Mouse (Mus musculus) forebrain, postnatal 0 days (tissue): ENCODE data around the gene Gins1. TPM values are rescaled to one million over a fixed set of nuclear protein-coding genes. Genes with fewer than 3 reads are reported as not detected.

Experiments used
- ATAC-seq: fragments of 200-750 bp; cut with Nextera tagmentation; 2 replicates; pipeline ENCODE4 v1.8.0; 2017; ENCODE audit warnings: mild to moderate bottlenecking, moderate library complexity
- DNase-seq: peaks from one replicate; pipeline ENCODE4 v3.0.0-alpha.2; 2015
- H3K27ac ChIP-seq: fragments of 300-500 bp; sonication (generic); 2 replicates; pipeline ENCODE4 v1.5.1; 2014; ENCODE audit warnings: low read depth, mild to moderate bottlenecking, antibody characterized with exemption, low read length, moderate library complexity, mixed read lengths
- H3K27me3 ChIP-seq: fragments of 300-500 bp; sonication (generic); 2 replicates; pipeline ENCODE4 v1.6.1; 2014; ENCODE audit warnings: mild to moderate bottlenecking, low read length, mixed read lengths; ENCODE audit not compliant: insufficient read depth
- H3K36me3 ChIP-seq: fragments of 300-500 bp; sonication (generic); 2 replicates; pipeline ENCODE4 v1.6.1; 2014; ENCODE audit warnings: mild to moderate bottlenecking, moderate library complexity; ENCODE audit not compliant: insufficient read depth
- H3K4me1 ChIP-seq: fragments of 300-500 bp; sonication (generic); 2 replicates; pipeline ENCODE4 v1.6.1; 2014; ENCODE audit warnings: antibody characterized with exemption; ENCODE audit not compliant: insufficient read depth
- H3K4me2 ChIP-seq: fragments of 300-500 bp; sonication (generic); 2 replicates; pipeline ENCODE4 v1.6.1; 2014; ENCODE audit warnings: low read depth, mild to moderate bottlenecking, moderate library complexity
- H3K4me3 ChIP-seq: fragments of 300-500 bp; sonication (generic); 2 replicates; pipeline ENCODE4 v1.5.1; 2014; ENCODE audit warnings: low read depth, low read length, mixed read lengths
- H3K9ac ChIP-seq: fragments of 300-500 bp; sonication (generic); 2 replicates; pipeline ENCODE4 v1.6.1; 2014; ENCODE audit warnings: mild to moderate bottlenecking
- H3K9me3 ChIP-seq: fragments of 300-500 bp; sonication (generic); 2 replicates; pipeline ENCODE4 v1.6.1; 2016; ENCODE audit warnings: low read length
- CTCF ChIP-seq: sonication (generic); IDR thresholded peaks from 2 replicates; pipeline ENCODE4 v1.5.1; 2016; ENCODE audit warnings: antibody characterized with exemption, control low read depth, low read depth
- WGBS: fragments of 180-500 bp; shearing (Covaris S2); extraction: QIAGEN DNeasy Blood & Tissue Kit; methylation state at CpG from one replicate; pipeline ENCODE4 v1.1.7; 2014; 5-methylcytosine and 5-hydroxymethylcytosine counted together
- polyA plus RNA-seq: library from polyadenylated mRNA; unstranded; fragments of >200 nt; fragmentation: Nextera tagmentation; extraction: Ambion mirVana; gene quantifications from 2 replicates; pipeline ENCODE4 v1.2.1, GENCODE M21; 2015
- total RNA-seq: library from RNA; depleted of rRNA; stranded (reverse); fragments of >200 nt; gene quantifications from 2 replicates; pipeline ENCODE4 v1.2.3, GENCODE M21; 2014; rRNA removed

The Gins1 gene
- total and polyA plus RNA-seq, 2 experiments from 2014 or later = 12.8 to 15.5 TPM

- TF ChIP-seq CTCF = no peak
- ATAC-seq (no peak), DNase-seq (no peak)
- Histone ChIP-seq H3K36me3 (peaks cover 36% of the 10 kb centered on the region), H3K9me3 (no peaks in the 10 kb centered on the region), H3K4me3 (no peak overlapping the region), H3K4me1 (no peaks in the 10 kb centered on the region), H3K27me3 (no peaks in the 10 kb centered on the region), H3K9ac (no peak overlapping the region), H3K4me2 (no peak overlapping the region), H3K27ac (no peak overlapping the region)
- 56% methylated on average over 7 of the region's 7 CpGs for WGBS
Measured at GRCm38 (mm10) chr2:150971856-150972255, 66.7 kb downstream of the Gins1 start.

GRCm38 (mm10) chr2:150972681-150973080 lies 67.5 kb downstream of the Gins1 start:
- DNase-seq = no peak
- no peak overlapping the region for H3K4me2 ChIP-seq
- ATAC-seq = no peak
- H3K27ac ChIP-seq = no peak overlapping the region
- H3K4me1 ChIP-seq = no peaks in the 10 kb centered on the region
- H3K9ac ChIP-seq = no peak overlapping the region
- no peaks in the 10 kb centered on the region for H3K27me3 ChIP-seq
- WGBS = 88% methylated on average over 3 of the region's 3 CpGs
- H3K9me3 ChIP-seq = no peaks in the 10 kb centered on the region
- peaks cover 33% of the 10 kb centered on the region for H3K36me3 ChIP-seq
- H3K4me3 ChIP-seq = no peak overlapping the region
- no peak for TF ChIP-seq CTCF

DNA sequence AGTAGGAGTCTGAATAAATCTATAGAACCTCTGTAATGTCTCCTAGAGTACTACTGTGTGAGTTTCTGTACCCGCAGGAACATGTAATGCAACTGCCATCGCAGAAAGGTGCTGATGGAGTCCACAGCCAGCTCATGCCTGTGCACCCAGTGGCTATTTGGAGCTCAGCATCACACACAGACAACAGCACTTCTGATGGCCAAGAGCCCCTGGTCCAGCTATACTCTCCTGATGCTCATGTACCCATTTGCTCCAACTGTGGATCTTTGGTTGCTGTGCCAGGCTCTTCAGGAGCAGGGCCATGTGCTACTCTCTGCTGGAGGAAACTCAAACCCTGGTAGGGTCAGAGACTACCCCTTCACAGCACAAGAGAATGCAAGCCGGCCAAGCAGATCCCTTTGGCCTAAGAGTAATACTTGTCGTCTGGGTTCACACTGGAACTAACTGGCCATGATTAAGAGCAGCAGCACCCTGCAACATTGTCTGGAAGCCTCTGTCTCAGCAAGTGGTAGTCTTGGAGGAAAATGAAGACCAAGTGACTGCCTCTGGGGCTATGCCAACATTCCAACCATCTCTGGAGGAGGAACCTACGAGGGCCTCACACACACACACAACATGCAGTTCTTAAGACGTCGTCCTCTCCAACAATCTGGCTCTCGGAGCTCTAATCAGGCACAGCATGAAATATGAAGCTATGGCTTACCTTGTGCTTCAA lies 68.4 kb downstream of the Gins1 start:
- Histone ChIP-seq H3K4me3 (no peak overlapping the region), H3K36me3 (peaks cover 33% of the 10 kb centered on the region; the same call in 1 of the 2 replicates), H3K9ac (no peak overlapping the region), H3K27me3 (no peaks in the 10 kb centered on the region), H3K9me3 (no peaks in the 10 kb centered on the region), H3K27ac (no peak overlapping the region), H3K4me2 (no peak overlapping the region), H3K4me1 (no peaks in the 10 kb centered on the region)
- WGBS = 94% methylated on average over 8 of the region's 8 CpGs
- DNase-seq (no peak), ATAC-seq (no peak)
- no peak for TF ChIP-seq CTCF

- Histone ChIP-seq H3K27ac (no peak overlapping the region), H3K27me3 (no peaks in the 10 kb centered on the region), H3K9me3 (no peaks in the 10 kb centered on the region), H3K4me1 (no peaks in the 10 kb centered on the region), H3K9ac (no peak overlapping the region), H3K4me2 (no peak overlapping the region), H3K4me3 (no peak overlapping the region), H3K36me3 (peaks cover 31% of the 10 kb centered on the region; the same call in 1 of the 2 replicates)
- WGBS = 95% methylated on average over 5 of the region's 5 CpGs
- TF ChIP-seq CTCF = no peak
- DNase-seq (no peak), ATAC-seq (no peak)
Measured at GRCm38 (mm10) chr2:150976871-150977270, 71.7 kb downstream of the Gins1 start.

DNA sequence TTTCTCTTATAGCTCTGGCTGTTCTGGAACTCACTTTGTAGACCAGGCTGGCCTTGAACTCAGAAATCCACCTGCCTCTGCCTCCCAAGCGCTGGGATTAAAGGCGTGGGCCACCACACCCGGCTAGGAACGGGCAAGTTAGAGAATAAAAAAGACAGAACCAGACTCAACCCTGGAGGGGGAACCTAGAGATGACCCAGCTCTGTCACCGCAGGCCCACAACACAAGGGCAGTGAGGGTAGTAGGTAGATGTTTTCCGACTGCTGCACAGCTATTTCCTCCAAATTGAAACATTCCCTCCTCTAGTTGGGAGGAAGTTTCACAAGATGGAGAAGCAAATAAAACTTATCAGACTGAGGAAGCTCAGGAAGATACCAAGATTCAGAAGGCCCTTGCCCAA lies 72.5 kb downstream of the Gins1 start:
- WGBS = 97% methylated on average over 6 of the region's 6 CpGs
- Histone ChIP-seq H3K9ac (no peak overlapping the region), H3K27me3 (no peaks in the 10 kb centered on the region), H3K9me3 (no peaks in the 10 kb centered on the region), H3K36me3 (peaks cover 29% of the 10 kb centered on the region; the same call in 1 of the 2 replicates), H3K4me2 (no peak overlapping the region), H3K27ac (no peak overlapping the region), H3K4me3 (no peak overlapping the region), H3K4me1 (no peaks in the 10 kb centered on the region)
- TF ChIP-seq CTCF = no peak
- DNase-seq (no peak), ATAC-seq (no peak)

DNA sequence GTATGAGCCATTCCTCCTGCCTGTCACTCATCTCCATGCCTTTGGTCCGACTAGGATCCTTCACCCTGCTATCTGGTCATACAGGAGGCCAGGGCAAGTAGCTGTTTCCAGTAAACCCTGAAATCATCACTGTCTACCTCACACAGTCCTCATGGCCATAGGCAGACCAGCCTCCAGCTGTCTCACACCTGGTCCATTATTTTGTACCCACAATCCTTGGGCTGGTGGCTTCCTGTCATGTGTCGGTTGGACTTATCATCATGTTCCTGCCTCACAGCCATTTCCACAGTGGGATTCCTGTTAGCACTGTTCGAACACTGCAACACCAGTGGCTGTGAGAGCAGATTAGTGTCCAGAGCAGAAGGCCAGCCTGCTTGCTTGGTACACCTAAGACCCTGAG lies 73.6 kb downstream of the Gins1 start:
- TF ChIP-seq CTCF = no peak
- DNase-seq (no peak), ATAC-seq (no peak)
- WGBS = 87% methylated on average over 3 of the region's 3 CpGs
- Histone ChIP-seq H3K27me3 (no peaks in the 10 kb centered on the region), H3K9me3 (no peaks in the 10 kb centered on the region), H3K4me1 (no peaks in the 10 kb centered on the region), H3K4me3 (no peak overlapping the region), H3K9ac (no peak overlapping the region), H3K4me2 (no peak overlapping the region), H3K36me3 (peaks cover 19% of the 10 kb centered on the region; the same call in 1 of the 2 replicates), H3K27ac (no peak overlapping the region)

GRCm38 (mm10) chr2:150979861-150980620 lies 74.8 kb downstream of the Gins1 start:
- no peak for TF ChIP-seq CTCF
- Histone ChIP-seq H3K27ac (no peak overlapping the region), H3K9ac (no peak overlapping the region), H3K4me3 (no peak overlapping the region), H3K4me1 (no peaks in the 10 kb centered on the region), H3K27me3 (no peaks in the 10 kb centered on the region), H3K9me3 (no peaks in the 10 kb centered on the region), H3K36me3 (peaks cover 13% of the 10 kb centered on the region; the same call in 1 of the 2 replicates), H3K4me2 (no peak overlapping the region)
- DNase-seq = no peak
- 88% methylated on average over 14 of the region's 14 CpGs for WGBS
- no peak for ATAC-seq

Other genes starting within 250 kb of the Gins1 start
- 16.9 and 17.8 TPM in 2 replicates for gene Acss1, start 236.9 kb upstream of the Gins1 start, total RNA-seq
- 8.2 and 14.1 TPM in 2 replicates for gene Acss1, start 236.9 kb upstream of the Gins1 start, polyA plus RNA-seq
- gene Vsx1, start 216.0 kb upstream of the Gins1 start, total RNA-seq = not detected in 2 replicates
- gene Vsx1, start 216.0 kb upstream of the Gins1 start, polyA plus RNA-seq = 0.06 and 0.13 TPM in 2 replicates
- gene Entpd6, start 156.4 kb upstream of the Gins1 start, total RNA-seq = 74.3 and 93.6 TPM in 2 replicates
- gene Entpd6, start 156.4 kb upstream of the Gins1 start, polyA plus RNA-seq = 57.7 and 76.0 TPM in 2 replicates
- 146 and 174 TPM in 2 replicates for gene Pygb, start 118.7 kb upstream of the Gins1 start, total RNA-seq
- 81.3 and 102 TPM in 2 replicates for gene Pygb, start 118.7 kb upstream of the Gins1 start, polyA plus RNA-seq
- gene Abhd12, start 659 bp upstream of the Gins1 start, total RNA-seq = 146 and 152 TPM in 2 replicates
- gene Abhd12, start 659 bp upstream of the Gins1 start, polyA plus RNA-seq = 149 and 150 TPM in 2 replicates
- 7.4 and 14.9 TPM in 2 replicates for gene Ninl, start 134.0 kb downstream of the Gins1 start, total RNA-seq
- gene Ninl, start 134.0 kb downstream of the Gins1 start, polyA plus RNA-seq = 2.6 and 4.7 TPM in 2 replicates
- gene Nanp, start 134.0 kb downstream of the Gins1 start, total RNA-seq = 13.1 and 14.0 TPM in 2 replicates
- 29.1 and 31.4 TPM in 2 replicates for gene Nanp, start 134.0 kb downstream of the Gins1 start, polyA plus RNA-seq
- not detected in 2 replicates for gene Gm14151, start 186.9 kb downstream of the Gins1 start, total RNA-seq
- gene Gm14151, start 186.9 kb downstream of the Gins1 start, polyA plus RNA-seq = not detected in 2 replicates
- not detected in 2 replicates for gene Gm14147, start 192.8 kb downstream of the Gins1 start, total RNA-seq
- gene Gm14147, start 192.8 kb downstream of the Gins1 start, polyA plus RNA-seq = not detected in 2 replicates